Mouse (Mus musculus) kidney, postnatal 4 days (tissue): ENCODE measurements at regions not wholly inside any gene's neighbourhood (a gene's known extent, or its start where the extent isn't known, plus 50 kb on each side); places are given as distances from the start of the nearest gene placed in this dataset.

Experiments used
- DNase-seq, 2 experiments: peaks; one replicate each; pipeline ENCODE4 v3.0.0; 2021; ENCODE audit warnings: mixed read lengths in 2 of 2

DNA sequence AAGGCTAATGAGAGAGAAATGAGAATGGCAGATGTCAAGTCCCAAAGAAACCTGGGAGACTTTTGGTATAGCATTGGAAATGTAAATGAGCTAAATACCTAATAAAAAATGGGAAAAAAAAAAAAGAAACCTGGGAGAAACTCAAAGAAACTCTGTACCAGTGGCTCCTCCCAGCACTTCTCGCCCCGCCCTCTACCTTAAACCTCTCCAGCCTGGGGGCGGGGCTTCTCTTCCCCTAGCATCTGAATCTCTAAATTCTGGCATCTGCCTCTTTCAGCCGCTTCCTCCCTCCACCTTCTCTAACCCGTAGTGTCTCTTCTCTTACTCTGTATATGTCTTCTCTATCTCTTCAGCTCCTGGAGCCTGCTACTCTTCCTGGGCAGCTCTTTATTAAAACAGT is 53.2 kb downstream of the Gpr6 start:
- DNase-seq, result no peak

DNA sequence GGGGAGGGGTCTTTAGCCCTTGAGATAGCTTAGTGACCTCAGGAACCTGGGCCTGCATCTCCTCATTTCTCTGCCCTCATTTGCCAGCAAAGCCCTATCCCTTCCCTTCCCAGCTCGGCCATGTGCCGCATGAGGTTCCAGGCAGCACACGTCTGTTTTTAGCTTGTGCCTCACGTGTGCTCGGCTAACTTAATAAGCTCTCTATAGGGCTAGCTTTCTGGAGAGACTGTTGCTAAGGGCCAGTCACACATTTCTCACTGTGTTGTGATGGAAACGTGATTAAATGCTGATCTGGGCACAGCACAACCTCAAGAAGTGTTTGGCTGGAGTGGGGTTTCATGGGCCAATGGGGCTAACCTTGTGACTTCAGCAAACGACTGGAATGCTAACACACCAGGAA is 55.5 kb downstream of the Gpr6 start:
- no peak for DNase-seq

DNA sequence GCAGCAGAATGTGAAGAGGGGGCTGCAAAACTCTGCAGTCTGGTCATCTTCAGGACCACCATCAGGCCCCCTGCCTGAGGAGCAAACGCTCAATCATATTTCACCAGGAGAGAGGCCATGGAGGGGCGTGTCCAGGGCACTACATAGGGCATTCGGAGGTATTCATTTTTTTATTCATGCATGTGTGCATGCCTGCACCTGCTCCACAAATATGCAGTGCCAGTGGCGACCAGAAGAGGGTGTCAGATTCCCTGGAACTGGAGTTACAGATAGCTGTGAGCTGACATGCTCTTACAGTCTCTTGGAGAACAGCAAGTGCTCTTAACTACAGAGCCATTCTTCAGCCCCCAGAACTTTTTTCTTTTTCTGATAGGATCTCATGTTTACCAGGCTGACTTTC is 56.4 kb downstream of the Gpr6 start:
- DNase-seq, result peak; percentile 72 to 75

DNA sequence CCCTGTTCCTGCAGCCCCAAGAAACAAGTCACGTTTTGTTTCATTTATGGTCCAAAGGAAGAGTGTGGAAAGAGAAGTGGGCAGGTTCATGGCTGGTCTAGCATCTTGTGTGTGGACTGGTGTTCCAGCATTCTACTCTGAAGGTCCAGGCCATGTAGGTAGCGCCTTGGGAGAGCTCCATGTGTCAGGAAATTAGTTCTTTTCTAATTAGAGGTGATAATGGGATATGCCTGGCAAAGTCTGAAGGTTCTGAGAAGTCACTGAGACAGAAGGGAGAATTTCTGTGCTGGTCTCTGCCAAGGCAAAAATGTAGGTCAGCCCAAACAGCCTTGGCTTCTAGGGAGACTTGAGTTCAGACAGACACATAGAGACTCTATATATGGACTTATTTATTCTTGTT is 61.5 kb downstream of the Gpr6 start:
- no peak for DNase-seq

DNA sequence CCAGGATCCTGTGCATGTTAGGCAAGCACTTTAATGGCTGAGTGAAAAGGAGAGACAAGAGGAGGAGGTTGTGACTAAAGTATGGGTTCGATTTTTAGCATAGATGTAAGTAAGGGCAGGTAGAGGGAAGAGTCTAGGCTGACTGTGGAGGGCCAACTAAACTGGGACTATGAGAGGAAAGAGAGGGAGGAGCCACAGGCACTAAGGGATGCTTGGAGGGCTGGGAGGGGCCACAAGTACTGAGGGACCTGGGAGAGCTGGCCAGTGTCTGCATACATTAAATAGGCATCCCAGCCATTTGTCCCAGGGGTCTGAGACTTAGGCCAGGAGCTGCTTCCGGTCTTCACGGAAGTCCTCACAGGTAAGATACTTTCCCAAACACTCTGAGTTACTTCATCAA is 64.2 kb downstream of the Gpr6 start:
- no peak for DNase-seq

DNA sequence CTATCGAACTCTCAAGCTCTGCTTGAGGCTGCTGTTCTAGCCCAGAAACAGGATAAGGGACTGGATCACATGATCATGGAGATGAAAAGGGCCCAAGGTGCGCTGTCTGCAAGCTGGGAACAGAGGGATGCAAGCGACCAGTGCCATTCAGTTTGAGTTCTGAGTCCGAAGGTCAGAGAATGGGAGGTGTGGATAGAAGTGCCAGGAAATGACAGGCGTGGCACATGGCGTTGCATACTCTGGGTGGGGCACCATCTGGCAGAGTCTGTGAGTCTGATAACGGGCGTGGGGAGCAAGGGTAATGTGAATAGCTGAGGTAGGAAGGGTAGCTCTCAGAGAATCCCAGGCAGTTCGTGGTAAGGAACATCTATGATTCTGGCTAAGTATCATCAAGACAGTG is 65.5 kb downstream of the Gpr6 start:
- no peak for DNase-seq

DNA sequence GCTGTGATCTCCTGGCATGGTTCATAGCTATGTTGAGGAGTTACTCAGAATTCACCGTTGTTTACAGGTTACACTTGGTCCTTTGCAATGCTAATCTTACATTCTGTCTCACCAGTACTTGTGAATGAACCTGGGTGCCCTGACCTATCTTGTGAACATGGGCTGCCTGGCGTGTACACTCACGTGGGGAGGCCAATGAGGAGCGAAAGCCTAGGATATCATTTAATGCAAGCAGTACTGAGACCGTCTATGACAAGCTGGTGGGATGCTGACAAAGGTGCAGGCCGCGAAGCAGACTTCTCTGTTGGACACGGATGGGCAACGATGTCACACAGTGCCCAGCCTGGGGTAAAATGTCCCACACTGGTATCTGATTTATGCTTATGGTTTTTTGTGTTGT is 66.3 kb downstream of the Gpr6 start:
- DNase-seq, result no peak

DNA sequence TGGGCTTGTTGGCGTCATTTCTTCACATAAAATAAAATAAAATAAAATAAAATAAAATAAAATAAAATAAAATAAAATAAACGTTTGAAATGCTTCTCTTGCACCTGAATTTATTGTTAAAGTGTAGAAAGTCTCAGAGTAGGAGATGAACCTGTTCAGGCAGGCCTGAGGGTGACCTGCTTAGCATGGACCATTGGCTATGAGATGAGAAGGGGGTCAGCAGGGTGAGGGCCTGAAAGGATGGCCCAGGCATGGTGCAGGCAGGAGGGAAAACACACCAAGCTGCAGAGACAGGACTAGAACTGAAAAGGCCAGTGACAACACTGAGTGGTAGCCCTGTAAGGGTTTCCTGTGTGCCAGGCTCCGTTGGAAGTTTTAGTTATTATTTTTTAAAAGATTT is 67.3 kb downstream of the Gpr6 start:
- no peak for DNase-seq

DNA sequence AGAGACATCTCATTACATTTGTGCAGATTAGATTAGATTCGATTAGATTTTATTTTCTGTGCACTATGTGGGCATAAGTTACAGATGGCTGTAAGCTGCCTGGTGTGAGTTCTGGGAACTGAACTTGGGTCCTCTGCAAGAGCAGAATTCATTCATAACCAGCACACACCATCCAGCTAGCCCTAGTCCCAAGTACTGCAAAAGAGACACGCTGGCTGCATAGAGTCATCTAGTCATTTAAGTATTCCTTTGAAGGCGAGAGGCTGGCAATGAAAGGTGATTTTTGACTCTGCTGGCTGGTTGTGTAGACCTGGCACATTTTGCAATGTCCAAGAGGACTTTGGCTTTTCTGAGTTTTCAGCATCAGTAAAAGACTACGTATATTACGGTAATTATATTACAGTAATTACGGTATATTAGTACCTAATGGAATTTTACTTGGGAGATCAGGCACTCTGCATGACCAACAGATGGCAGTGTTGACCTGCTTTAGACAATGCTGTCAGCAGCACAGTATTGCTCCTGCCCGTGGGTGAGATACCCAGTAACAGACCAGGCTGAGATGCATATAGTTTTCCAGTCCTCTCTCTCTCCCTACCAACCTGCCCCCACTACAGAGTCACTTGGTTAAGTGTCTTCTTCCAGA is 67.9 kb downstream of the Gpr6 start:
- DNase-seq, result peak; percentile 71 to 80

DNA sequence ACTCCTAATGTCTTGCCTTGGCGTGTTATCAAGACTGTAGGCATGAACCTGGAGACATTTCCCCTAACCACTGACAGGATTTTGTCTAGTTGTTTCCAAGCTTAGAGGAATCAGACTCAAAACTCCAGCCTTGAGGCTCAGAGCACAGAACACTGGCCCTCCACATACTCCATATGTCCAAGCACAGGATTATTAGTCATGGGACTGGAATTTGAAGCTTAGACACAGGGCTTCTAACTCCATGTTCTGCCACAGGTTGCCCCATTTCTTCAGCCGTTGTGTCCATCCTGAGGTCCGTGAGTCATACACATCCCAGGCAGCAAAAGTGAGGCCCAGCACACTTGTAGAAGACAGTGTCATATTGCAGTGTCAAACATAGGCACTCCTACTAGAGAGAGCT is 68.9 kb downstream of the Gpr6 start:
- DNase-seq, result no peak

DNA sequence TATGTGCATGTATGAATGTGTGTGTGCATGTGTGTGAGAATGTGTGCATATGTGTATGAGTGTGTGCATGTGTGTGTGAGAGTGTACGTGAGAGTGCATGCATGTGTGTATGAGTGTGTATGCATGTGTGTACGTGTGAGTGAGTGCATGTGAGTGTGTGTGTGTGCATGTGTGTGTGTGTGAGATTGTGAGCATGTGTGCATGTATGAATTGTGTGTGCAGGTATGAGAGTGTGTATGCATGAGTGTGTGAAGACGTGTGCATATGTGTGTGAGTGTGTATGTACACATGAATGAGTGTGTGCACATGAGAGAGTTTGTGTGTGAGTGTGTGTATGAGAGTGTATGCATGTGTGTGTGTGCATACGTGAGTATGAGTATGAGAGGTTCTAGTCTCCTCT is 71.1 kb downstream of the Gpr6 start:
- DNase-seq, result no peak

DNA sequence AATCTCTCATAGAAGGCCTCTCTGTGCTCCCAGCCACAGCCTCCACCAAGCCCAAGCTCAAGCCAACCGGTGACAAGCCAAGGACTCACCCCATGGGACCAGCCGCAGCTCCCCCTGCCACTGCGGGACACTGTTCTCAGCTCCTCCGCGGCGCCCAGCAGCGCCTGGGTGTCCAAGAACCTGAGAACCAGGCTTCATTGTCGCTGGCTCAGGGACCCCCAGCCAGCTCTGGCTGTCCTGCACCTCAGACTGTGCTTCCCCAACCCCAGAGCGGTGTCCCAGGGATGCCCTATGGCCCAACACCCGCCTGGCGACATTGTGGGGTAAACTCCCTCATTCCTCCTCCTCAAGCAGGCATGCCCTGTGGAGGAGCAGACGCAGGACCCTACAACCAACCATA is 72.6 kb downstream of the Gpr6 start:
- no peak for DNase-seq

DNA sequence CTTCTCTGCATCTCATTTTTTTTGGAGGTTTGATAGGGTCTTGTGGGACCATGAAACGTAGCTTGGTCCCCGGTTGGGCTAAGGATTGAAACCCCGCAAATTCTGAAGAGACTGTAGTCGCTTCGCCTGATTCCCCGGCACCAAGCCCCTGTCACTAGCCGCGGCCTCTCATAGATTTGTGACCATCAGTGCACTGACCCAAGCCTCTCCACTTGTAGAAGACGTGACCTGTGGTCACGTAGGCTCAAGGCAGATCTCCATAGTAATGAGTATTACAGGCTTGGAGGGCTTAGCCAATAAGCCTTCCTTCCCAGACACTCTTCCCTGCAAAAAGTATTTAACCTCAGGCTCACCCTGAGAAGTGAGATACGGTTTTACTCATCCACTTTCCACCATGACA is 73.3 kb downstream of the Gpr6 start:
- DNase-seq, result no peak

DNA sequence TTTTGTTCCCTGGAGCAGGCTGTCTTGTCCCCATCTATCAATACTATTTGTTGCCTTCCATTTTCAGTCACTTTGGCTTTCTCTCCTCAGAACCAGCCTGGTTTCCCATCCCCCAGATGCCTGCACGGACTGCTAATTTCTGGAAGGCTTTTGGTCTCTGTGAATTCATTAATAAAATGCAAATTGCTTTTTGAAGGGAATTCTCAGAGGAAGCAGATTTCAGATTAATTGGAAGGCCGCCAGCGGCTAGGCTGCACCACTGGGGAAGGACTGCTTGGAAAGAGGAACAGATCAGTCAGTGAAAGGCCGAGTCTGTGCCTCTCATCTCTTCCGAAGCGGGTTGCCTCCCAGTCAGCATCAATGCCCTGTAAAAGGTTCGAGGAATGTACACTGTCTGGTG is 73.8 kb downstream of the Gpr6 start:
- peak; percentile 57 to 66 for DNase-seq

DNA sequence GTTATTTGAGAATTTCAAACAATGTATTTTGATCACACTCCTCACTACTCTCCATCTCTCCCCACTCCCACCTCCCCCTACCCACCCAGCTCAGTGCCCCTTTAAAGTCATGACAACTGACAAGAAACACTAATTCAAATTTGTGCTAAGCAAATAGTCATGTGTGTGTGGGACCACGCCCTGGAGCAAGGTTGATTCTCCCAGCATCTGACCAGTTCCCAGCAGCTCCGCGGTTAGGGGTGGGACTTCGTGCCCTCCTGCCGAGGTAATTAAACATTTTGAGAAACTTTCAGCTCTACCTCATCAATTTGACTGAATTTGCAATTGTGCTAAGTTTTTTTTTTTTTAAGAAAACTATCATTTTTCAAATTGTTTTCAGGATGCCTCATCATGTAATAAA is 74.5 kb downstream of the Gpr6 start:
- no peak for DNase-seq
